Mouse (Mus musculus) forebrain, embryonic 13.5 days (tissue): ENCODE measurements around the gene Atoh8. TPM values are rescaled to one million over a fixed set of nuclear protein-coding genes. Genes with fewer than 3 reads are reported as not detected.

Source experiments
- ATAC-seq: fragments of 200-750 bp; cut with Nextera tagmentation; 2 replicates; pipeline ENCODE4 v1.8.0; 2017
- H3K27ac ChIP-seq: fragments of 300-500 bp; sonication (generic); 2 replicates; pipeline ENCODE4 v1.5.1; 2015; ENCODE audit warnings: inconsistent platforms, mild to moderate bottlenecking, moderate library complexity
- H3K27me3 ChIP-seq: fragments of 300-500 bp; sonication (generic); 2 replicates; pipeline ENCODE4 v1.6.1; 2015; ENCODE audit warnings: mild to moderate bottlenecking, inconsistent platforms
- H3K36me3 ChIP-seq: fragments of 300-500 bp; sonication (generic); 2 replicates; pipeline ENCODE4 v1.6.1; 2015; ENCODE audit warnings: mild to moderate bottlenecking, inconsistent platforms; ENCODE audit not compliant: poor library complexity, severe bottlenecking
- H3K4me1 ChIP-seq: fragments of 300-500 bp; sonication (generic); 2 replicates; pipeline ENCODE4 v1.6.1; 2015; ENCODE audit warnings: inconsistent platforms
- H3K4me2 ChIP-seq: fragments of 300-500 bp; sonication (generic); 2 replicates; pipeline ENCODE4 v1.6.1; 2015; ENCODE audit warnings: inconsistent platforms, mild to moderate bottlenecking, moderate library complexity
- H3K4me3 ChIP-seq: fragments of 300-500 bp; sonication (generic); 2 replicates; pipeline ENCODE4 v1.5.1; 2015; ENCODE audit warnings: mild to moderate bottlenecking, inconsistent platforms
- H3K9ac ChIP-seq: fragments of 300-500 bp; sonication (generic); 2 replicates; pipeline ENCODE4 v1.6.1; 2015; ENCODE audit warnings: mild to moderate bottlenecking, inconsistent platforms
- H3K9me3 ChIP-seq: fragments of 300-500 bp; sonication (generic); replicated peaks from 2 replicates; pipeline ENCODE4 v1.6.1; 2016; ENCODE audit warnings: inconsistent platforms
- WGBS: fragments of 180-500 bp; shearing (Covaris S2); methylation state at CpG from one replicate; pipeline ENCODE4 v1.1.7; 2015; 5-methylcytosine and 5-hydroxymethylcytosine counted together
- polyA plus RNA-seq: library from polyadenylated mRNA; unstranded; fragments of >200 nt; fragmentation: Nextera tagmentation; extraction: Ambion mirVana; gene quantifications from 2 replicates; pipeline ENCODE4 v1.2.1, GENCODE M21; 2015

Atoh8 gene
- polyA plus RNA-seq, 1 experiment from 2014 or later, result 2.9 TPM

GRCm38 (mm10) chr6:72160991-72161390 lies 74.4 kb downstream of the Atoh8 start:
- no peak overlapping the region for H3K4me2 ChIP-seq
- no peak overlapping the region for H3K9ac ChIP-seq
- no peaks in the 10 kb centered on the region for H3K9me3 ChIP-seq
- H3K27ac ChIP-seq, result no peak overlapping the region
- no peaks in the 10 kb centered on the region for H3K27me3 ChIP-seq
- no peaks in the 10 kb centered on the region for H3K36me3 ChIP-seq
- WGBS, result 85% methylated on average over 3 of the region's 3 CpGs
- H3K4me3 ChIP-seq, result no peak overlapping the region
- H3K4me1 ChIP-seq, result peaks cover 4% of the 10 kb centered on the region; the same call in 1 of the 2 replicates
- no peak for ATAC-seq

- WGBS, result 85% methylated on average over 10 of the region's 10 CpGs
Measured at GRCm38 (mm10) chr6:72159861-72160395, 75.4 kb downstream of the Atoh8 start.

GRCm38 (mm10) chr6:72158966-72159764 lies 76.2 kb downstream of the Atoh8 start:
- H3K27ac ChIP-seq, result no peak overlapping the region
- 0 out of 2 replicates have a peak, but pooled peaks cover 6% of the 10 kb centered on the region for H3K36me3 ChIP-seq
- H3K27me3 ChIP-seq, result no peaks in the 10 kb centered on the region
- no peaks in the 10 kb centered on the region; the same call in 1 of the 2 replicates for H3K4me1 ChIP-seq
- H3K9ac ChIP-seq, result no peak overlapping the region
- 85% methylated on average over 8 of the region's 8 CpGs for WGBS
- H3K9me3 ChIP-seq, result no peaks in the 10 kb centered on the region
- H3K4me3 ChIP-seq, result no peak overlapping the region
- no peak overlapping the region for H3K4me2 ChIP-seq
- no peak for ATAC-seq

More at GRCm38 (mm10) chr6:72159861-72160395, 75.4 kb downstream of the Atoh8 start:
- no peak for ATAC-seq
- Histone ChIP-seq H3K27me3 (no peaks in the 10 kb centered on the region), H3K9me3 (no peaks in the 10 kb centered on the region), H3K4me1 (peaks cover 4% of the 10 kb centered on the region; the same call in 1 of the 2 replicates), H3K4me2 (no peak overlapping the region), H3K36me3 (0 out of 2 replicates have a peak, but pooled peaks cover 2% of the 10 kb centered on the region), H3K9ac (no peak overlapping the region), H3K4me3 (no peak overlapping the region), H3K27ac (no peak overlapping the region)

Other genes with a start within 250 kb of the Atoh8 start
- 35.6 and 36.4 TPM in 2 replicates for gene St3gal5, start 138.0 kb downstream of the Atoh8 start, polyA plus RNA-seq
- not detected in 2 replicates for gene Sftpb, start 69.0 kb upstream of the Atoh8 start, polyA plus RNA-seq
- gene Usp39, start 109.6 kb upstream of the Atoh8 start, polyA plus RNA-seq, result 61.9 and 64.8 TPM in 2 replicates
- 27.2 and 28.2 TPM in 2 replicates for gene 0610030E20Rik, start 111.7 kb upstream of the Atoh8 start, polyA plus RNA-seq
- 6.9 and 7.3 TPM in 2 replicates for gene Tmem150a, start 119.9 kb upstream of the Atoh8 start, polyA plus RNA-seq
- 122 and 125 TPM in 2 replicates for gene Rnf181, start 131.4 kb upstream of the Atoh8 start, polyA plus RNA-seq
- gene Vamp5, start 144.9 kb upstream of the Atoh8 start, polyA plus RNA-seq, result 7.0 and 10.1 TPM in 2 replicates
- 16.8 and 21.3 TPM in 2 replicates for gene Vamp8, start 155.1 kb upstream of the Atoh8 start, polyA plus RNA-seq
- gene Ggcx, start 178.7 kb upstream of the Atoh8 start, polyA plus RNA-seq, result 12.7 and 13.8 TPM in 2 replicates
- 402 and 460 TPM in 2 replicates for gene Mat2a, start 204.0 kb upstream of the Atoh8 start, polyA plus RNA-seq